1 mouse cellular context compared by ENCODE assay signal in the genomic region with DNA sequence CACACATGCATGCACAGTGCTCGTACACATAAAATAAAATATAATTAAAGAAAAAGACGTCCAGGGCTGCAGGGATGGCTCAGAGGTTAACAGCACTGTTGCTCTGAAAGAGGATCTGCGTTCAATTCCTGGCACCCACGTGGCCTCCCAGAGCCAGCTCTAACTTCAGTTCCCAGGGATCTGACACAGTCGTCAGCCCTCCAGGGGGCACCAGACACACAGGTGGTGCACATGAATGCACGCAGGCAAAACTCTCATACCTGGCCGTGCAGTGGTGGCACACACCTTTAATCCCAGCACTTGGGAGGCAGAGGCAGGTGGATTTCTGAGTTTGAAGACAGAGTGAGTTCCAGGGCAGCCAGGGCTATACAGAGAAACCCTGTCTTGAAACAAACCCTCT.
A peak's percentile ranks its signal among the peaks of the same experiment; 100 is the strongest.
TF ChIP-seq lines count a peak whose summit lies in the region.

No protein-coding gene starts in this region.

TF ChIP-seq in CH12.LX, 34 proteins besides CTCF, POLR2A, EP300 and RAD21:
- TF ChIP-seq MYC (IDR thresholded peaks at IDR 0.05; ENCODE audit: low read depth, low read length) (peak; percentile 47; the same call in 1 of the 2 replicates), SMC3 (IDR thresholded peaks at IDR 0.05; ENCODE audit: low read depth, low read length) (peak; percentile 28; the same call in 1 of the 2 replicates), E2F4 (IDR thresholded peaks at IDR 0.05; ENCODE audit: insufficient replicate concordance, low read depth, low read length) (no peak)
